Mouse (Mus musculus) thymus, adult 2 months (tissue): ENCODE measurements around the gene Serinc3. TPM values are rescaled to one million over a fixed set of nuclear protein-coding genes. Genes with fewer than 3 reads are reported as not detected.

Experiments
- DNase-seq: peaks from one replicate; pipeline ENCODE4 v3.0.0; 2021
- H3K27ac ChIP-seq: fragments of 200-500 bp; 2 replicates; pipeline ENCODE4 v1.5.1; 2012; ENCODE audit warnings: low read length, control low read depth; ENCODE audit not compliant: control insufficient read depth, insufficient read depth
- H3K27me3 ChIP-seq: fragments of 200-500 bp; 2 replicates; pipeline ENCODE4 v1.6.1; 2012; ENCODE audit warnings: mild to moderate bottlenecking, low read length, moderate library complexity, mixed read lengths; ENCODE audit not compliant: control insufficient read depth, insufficient read depth
- H3K36me3 ChIP-seq: fragments of 200-500 bp; 2 replicates; pipeline ENCODE4 v1.6.1; 2012; ENCODE audit warnings: mild to moderate bottlenecking, low read length, moderate library complexity; ENCODE audit not compliant: control insufficient read depth, insufficient read depth
- H3K4me1 ChIP-seq: fragments of 200-500 bp; replicated peaks from 2 replicates; pipeline ENCODE4 v1.6.1; 2012; ENCODE audit warnings: low read length; ENCODE audit not compliant: control insufficient read depth, insufficient read depth
- H3K4me3 ChIP-seq: fragments of 200-500 bp; 2 replicates; pipeline ENCODE4 v1.5.1; 2012; ENCODE audit warnings: mild to moderate bottlenecking, low read length, control low read depth, moderate library complexity; ENCODE audit not compliant: control insufficient read depth, insufficient read depth
- CTCF ChIP-seq: fragments of 200-500 bp; IDR thresholded peaks from 2 replicates; pipeline ENCODE4 v1.5.1; 2012; ENCODE audit warnings: mild to moderate bottlenecking, control low read depth, low read length, moderate library complexity, borderline replicate concordance; ENCODE audit not compliant: control insufficient read depth, poor library complexity, insufficient read depth; ENCODE audit errors: extremely low read depth
- POLR2A ChIP-seq: fragments of 200-500 bp; IDR thresholded peaks from 2 replicates; pipeline ENCODE4 v1.6.1; 2012; ENCODE audit warnings: mild to moderate bottlenecking, low read length, control low read depth, moderate library complexity; ENCODE audit not compliant: control insufficient read depth, poor library complexity, insufficient read depth; ENCODE audit errors: extremely low read depth
- WGBS: fragments of 180-500 bp; shearing (Covaris S2); methylation state at CpG from one replicate; pipeline ENCODE4 v1.1.7; 2018; 5-methylcytosine and 5-hydroxymethylcytosine counted together
- polyA plus RNA-seq: library from polyadenylated mRNA; depleted of rRNA; stranded (reverse); fragments of >200 nt; gene quantifications from 2 replicates; pipeline ENCODE4 v1.2.3, GENCODE M21; 2012

Serinc3 gene
- polyA plus RNA-seq, 1 experiment, result 279 TPM

GRCm38 (mm10) chr2:163616652-163617227, 28.2 kb downstream of the Serinc3 start:
- 73% methylated on average over 3 of the region's 3 CpGs for WGBS
- Histone ChIP-seq H3K27me3 (no peaks in the 10 kb centered on the region), H3K36me3 (peaks cover 86% of the 10 kb centered on the region), H3K4me3 (no peak overlapping the region), H3K27ac (no peak overlapping the region), H3K4me1 (no peaks in the 10 kb centered on the region)
- no peak for TF ChIP-seq POLR2A
- DNase-seq, result no peak

- WGBS, result 88% methylated on average over 4 of the region's 4 CpGs
- H3K4me1 ChIP-seq, result no peaks in the 10 kb centered on the region
- DNase-seq, result no peak
- H3K27ac ChIP-seq, result no peak overlapping the region
- H3K27me3 ChIP-seq, result no peaks in the 10 kb centered on the region
- H3K36me3 ChIP-seq, result peaks cover 82% of the 10 kb centered on the region
- TF ChIP-seq CTCF (no peak), POLR2A (no peak)
- no peak overlapping the region for H3K4me3 ChIP-seq
Measured at GRCm38 (mm10) chr2:163615906-163616651, 28.9 kb downstream of the Serinc3 start.

DNA sequence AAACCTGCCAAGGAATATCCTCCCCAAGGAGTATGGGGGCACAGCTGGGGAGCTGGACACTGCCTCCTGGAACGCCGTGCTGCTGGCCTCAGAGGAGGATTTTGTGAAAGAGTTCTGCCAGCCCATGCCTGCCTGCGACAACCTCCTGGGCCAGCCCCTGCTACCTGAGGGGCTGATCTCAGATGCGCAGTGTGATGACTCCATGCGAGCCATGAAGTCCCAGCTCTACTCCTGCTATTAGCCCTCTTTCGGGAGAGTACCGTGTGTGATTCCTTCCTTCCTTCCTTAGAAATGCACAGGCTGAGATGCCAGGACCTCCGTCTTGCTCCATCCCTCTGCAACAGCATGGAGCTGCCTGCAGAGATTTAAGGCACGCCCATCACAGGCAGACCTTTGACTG, 29.5 kb downstream of the Serinc3 start:
- Histone ChIP-seq H3K27me3 (no peaks in the 10 kb centered on the region), H3K27ac (no peak overlapping the region), H3K4me3 (no peak overlapping the region), H3K36me3 (peaks cover 82% of the 10 kb centered on the region), H3K4me1 (no peaks in the 10 kb centered on the region)
- WGBS, result 98% methylated on average over 9 of the region's 9 CpGs
- DNase-seq, result no peak
- TF ChIP-seq POLR2A (no peak), CTCF (no peak)

DNA sequence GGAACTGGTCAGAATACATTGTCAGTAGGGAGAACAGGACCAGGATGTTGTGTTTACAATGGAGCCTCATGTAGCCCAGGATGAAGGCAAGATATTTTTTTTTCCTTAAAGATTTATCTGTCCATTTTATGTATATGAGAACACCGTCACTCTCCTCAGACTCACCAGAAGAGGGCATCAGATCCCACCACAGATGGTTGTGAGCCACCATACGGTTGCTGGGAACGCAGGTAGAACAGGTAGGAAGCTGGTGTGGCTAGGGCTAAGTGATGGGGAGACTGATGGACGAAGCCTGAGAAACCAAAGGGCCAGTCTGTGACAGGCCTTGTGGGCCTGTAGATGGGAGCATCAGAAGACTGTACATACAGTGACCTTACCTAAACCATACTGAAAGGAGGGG, 30.9 kb downstream of the Serinc3 start:
- TF ChIP-seq CTCF (no peak), POLR2A (no peak)
- no peaks in the 10 kb centered on the region for H3K4me1 ChIP-seq
- no peak overlapping the region for H3K27ac ChIP-seq
- peaks cover 78% of the 10 kb centered on the region for H3K36me3 ChIP-seq
- H3K4me3 ChIP-seq, result no peak overlapping the region
- 100% methylated on average over 4 of the region's 4 CpGs for WGBS
- H3K27me3 ChIP-seq, result no peaks in the 10 kb centered on the region
- no peak for DNase-seq

GRCm38 (mm10) chr2:163613206-163613605, 31.7 kb downstream of the Serinc3 start:
- Histone ChIP-seq H3K4me3 (no peak overlapping the region), H3K27ac (no peak overlapping the region), H3K4me1 (no peaks in the 10 kb centered on the region), H3K36me3 (peaks cover 70% of the 10 kb centered on the region), H3K27me3 (no peaks in the 10 kb centered on the region)
- DNase-seq, result no peak
- TF ChIP-seq CTCF (no peak; the same call in 1 of the 2 replicates), POLR2A (no peak)
- WGBS, result 98% methylated on average over 5 of the region's 5 CpGs

DNA sequence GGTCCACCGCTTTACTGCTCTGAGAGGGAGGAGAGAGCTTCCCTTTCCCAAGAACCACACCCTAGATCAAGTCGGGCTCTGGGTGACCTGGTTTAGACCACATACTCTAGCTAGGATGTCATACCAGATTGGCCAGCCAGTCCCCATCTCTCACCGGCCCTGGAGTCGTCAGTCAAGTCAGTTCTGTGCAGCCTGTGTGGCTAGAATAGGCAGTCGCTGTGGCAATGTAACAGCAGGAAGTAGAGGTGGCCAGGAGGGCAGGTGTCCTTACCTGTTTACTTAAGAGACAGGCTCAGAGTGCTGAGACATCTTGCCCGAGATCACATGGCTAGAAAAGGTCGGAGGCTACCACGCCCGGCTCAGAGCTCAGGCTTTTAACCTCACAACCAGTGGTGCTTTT, 33.8 kb downstream of the Serinc3 start:
- no peaks in the 10 kb centered on the region for H3K4me1 ChIP-seq
- no peak overlapping the region for H3K27ac ChIP-seq
- peaks cover 57% of the 10 kb centered on the region for H3K36me3 ChIP-seq
- DNase-seq, result no peak
- no peaks in the 10 kb centered on the region for H3K27me3 ChIP-seq
- H3K4me3 ChIP-seq, result no peak overlapping the region
- WGBS, result 88% methylated on average over 9 of the region's 9 CpGs
- no peak for TF ChIP-seq CTCF
- no peak for TF ChIP-seq POLR2A
